Mouse (Mus musculus) midbrain, embryonic 16.5 days (tissue): ENCODE results near the gene Atg9b. TPM values are rescaled to one million over a fixed set of nuclear protein-coding genes. Genes with fewer than 3 reads are reported as not detected.

Experiments
- ATAC-seq: fragments of 200-750 bp; cut with Nextera tagmentation; 2 replicates; pipeline ENCODE4 v1.8.0; 2017; ENCODE audit warnings: moderate TSS enrichment
- H3K27ac ChIP-seq: fragments of 300-500 bp; sonication (generic); 2 replicates; pipeline ENCODE4 v1.5.1; 2014; ENCODE audit warnings: mild to moderate bottlenecking, low read length, mixed read lengths
- H3K27me3 ChIP-seq: fragments of 300-500 bp; sonication (generic); 2 replicates; pipeline ENCODE4 v1.6.1; 2014; ENCODE audit warnings: low read depth, low read length, mixed read lengths; ENCODE audit not compliant: control insufficient read depth, insufficient read depth
- H3K36me3 ChIP-seq: fragments of 300-500 bp; sonication (generic); 2 replicates; pipeline ENCODE4 v1.6.1; 2014; ENCODE audit warnings: mild to moderate bottlenecking, low read length, moderate library complexity, mixed read lengths; ENCODE audit not compliant: control insufficient read depth, insufficient read depth
- H3K4me1 ChIP-seq: fragments of 300-500 bp; sonication (generic); 2 replicates; pipeline ENCODE4 v1.6.1; 2014; ENCODE audit warnings: mild to moderate bottlenecking, low read length, mixed read lengths; ENCODE audit not compliant: control insufficient read depth, insufficient read depth
- H3K4me2 ChIP-seq: fragments of 300-500 bp; sonication (generic); 2 replicates; pipeline ENCODE4 v1.6.1; 2014; ENCODE audit warnings: mild to moderate bottlenecking, low read length, mixed read lengths
- H3K4me3 ChIP-seq: fragments of 300-500 bp; sonication (generic); 2 replicates; pipeline ENCODE4 v1.5.1; 2014; ENCODE audit warnings: low read depth, mild to moderate bottlenecking, low read length, moderate library complexity, mixed read lengths
- H3K9ac ChIP-seq: fragments of 300-500 bp; sonication (generic); 2 replicates; pipeline ENCODE4 v1.6.1; 2014; ENCODE audit warnings: low read depth, low read length, mixed read lengths
- H3K9me3 ChIP-seq: fragments of 300-500 bp; sonication (generic); replicated peaks from 2 replicates; pipeline ENCODE4 v1.6.1; 2014; ENCODE audit warnings: mild to moderate bottlenecking, low read length, mixed read lengths; ENCODE audit not compliant: control insufficient read depth, poor library complexity, severe bottlenecking
- WGBS: fragments of 180-500 bp; shearing (Covaris S2); extraction: QIAGEN DNeasy Blood & Tissue Kit; methylation state at CpG from one replicate; pipeline ENCODE4 v1.1.7; 2014; 5-methylcytosine and 5-hydroxymethylcytosine counted together
- polyA plus RNA-seq: library from polyadenylated mRNA; unstranded; fragments of >200 nt; fragmentation: Nextera tagmentation; extraction: Ambion mirVana; gene quantifications from 2 replicates; pipeline ENCODE4 v1.2.1, GENCODE M21; 2015

The Atg9b gene
- polyA plus RNA-seq, 1 experiment from 2014 or later = 4.4 TPM

- 95% methylated on average over 2 of the region's 2 CpGs for WGBS
- Histone ChIP-seq H3K27me3 (no peaks in the 10 kb centered on the region), H3K9me3 (no peaks in the 10 kb centered on the region), H3K36me3 (0 out of 2 replicates have a peak, but pooled peaks cover 2% of the 10 kb centered on the region), H3K4me3 (no peak overlapping the region), H3K27ac (no peak overlapping the region), H3K9ac (no peak overlapping the region), H3K4me1 (peaks cover 8% of the 10 kb centered on the region), H3K4me2 (no peak overlapping the region)
- ATAC-seq = no peak
Measured at GRCm38 (mm10) chr5:24412063-24412462, 20.1 kb upstream of the Atg9b start.

DNA sequence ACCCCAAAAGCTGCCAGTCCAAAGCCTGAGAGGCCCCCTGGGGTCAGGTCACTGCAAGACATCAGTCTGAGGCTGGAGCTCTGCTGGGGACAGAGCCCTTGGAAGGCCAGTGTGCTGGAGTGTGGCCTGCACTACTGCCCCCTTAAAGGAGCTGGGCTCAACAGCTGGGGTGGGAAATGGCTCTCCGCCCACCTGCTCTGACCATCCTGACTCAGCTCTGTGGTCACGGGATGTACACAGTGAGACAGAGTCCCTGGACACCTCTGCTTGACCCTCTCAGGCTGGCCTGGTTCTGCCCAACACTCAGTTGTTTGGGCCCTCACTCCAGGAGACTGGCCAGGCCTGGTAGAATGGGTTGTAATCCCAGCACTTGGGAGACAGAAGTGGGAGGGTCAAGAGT is 17.5 kb upstream of the Atg9b start:
- WGBS = 80% methylated on average over 2 of the region's 2 CpGs
- Histone ChIP-seq H3K4me3 (no peak overlapping the region), H3K36me3 (0 out of 2 replicates have a peak, but pooled peaks cover 8% of the 10 kb centered on the region), H3K4me1 (no peaks in the 10 kb centered on the region), H3K9me3 (no peaks in the 10 kb centered on the region), H3K27me3 (no peaks in the 10 kb centered on the region), H3K9ac (no peak overlapping the region), H3K27ac (no peak overlapping the region), H3K4me2 (no peak overlapping the region)
- no peak for ATAC-seq

GRCm38 (mm10) chr5:24408651-24409050 is 16.7 kb upstream of the Atg9b start:
- Histone ChIP-seq H3K4me3 (no peak overlapping the region), H3K27ac (no peak overlapping the region), H3K4me2 (no peak overlapping the region), H3K9me3 (no peaks in the 10 kb centered on the region), H3K9ac (no peak overlapping the region), H3K4me1 (no peaks in the 10 kb centered on the region), H3K27me3 (no peaks in the 10 kb centered on the region), H3K36me3 (peaks cover 13% of the 10 kb centered on the region)
- 92% methylated on average over 13 of the region's 13 CpGs for WGBS
- no peak for ATAC-seq

GRCm38 (mm10) chr5:24405389-24405876 is 13.5 kb upstream of the Atg9b start:
- Histone ChIP-seq H3K9ac (no peak overlapping the region), H3K9me3 (no peaks in the 10 kb centered on the region), H3K4me3 (no peak overlapping the region), H3K27me3 (no peaks in the 10 kb centered on the region), H3K27ac (no peak overlapping the region), H3K4me2 (no peak overlapping the region), H3K36me3 (peaks cover 19% of the 10 kb centered on the region), H3K4me1 (no peaks in the 10 kb centered on the region)
- 74% methylated on average over 3 of the region's 3 CpGs for WGBS
- ATAC-seq = no peak

DNA sequence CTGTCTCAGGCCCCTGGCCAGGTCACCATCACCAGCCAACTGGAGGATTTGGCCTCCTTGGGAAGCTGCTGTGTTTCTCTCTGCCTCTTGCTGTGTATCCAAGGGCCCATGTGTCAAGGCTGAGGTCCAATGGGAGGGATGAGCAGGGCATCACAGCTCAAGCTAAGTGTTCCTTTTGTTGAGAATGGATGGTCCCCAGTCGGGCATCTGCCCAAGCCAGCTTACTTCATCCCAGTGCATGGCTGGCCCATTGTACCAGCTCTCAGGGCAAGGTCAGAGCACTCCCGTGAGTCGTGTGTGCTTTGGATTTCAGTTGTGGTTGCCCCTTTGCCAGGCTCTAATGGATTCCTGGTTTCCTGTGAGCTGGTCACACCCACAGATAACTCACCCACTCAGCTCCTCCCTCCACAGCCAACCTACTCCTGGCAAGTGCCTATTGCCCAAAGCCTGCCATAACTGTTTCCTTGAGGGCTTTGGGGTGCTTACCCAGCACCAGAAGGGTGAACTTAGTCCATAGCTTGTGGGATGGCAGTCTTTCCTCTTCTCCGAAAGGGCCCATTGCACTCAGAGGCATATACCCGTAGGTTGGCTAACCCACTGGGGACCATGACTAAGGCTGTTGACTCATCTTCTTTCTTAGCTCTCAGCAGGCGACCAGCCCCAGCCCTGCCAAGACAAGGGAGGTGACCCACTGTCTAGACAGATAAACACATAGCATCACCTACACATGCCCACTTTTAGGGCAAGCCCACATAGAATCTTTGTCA is 12.8 kb upstream of the Atg9b start:
- 79% methylated on average over 6 of the region's 6 CpGs for WGBS
- Histone ChIP-seq H3K4me1 (no peaks in the 10 kb centered on the region), H3K27me3 (no peaks in the 10 kb centered on the region), H3K36me3 (peaks cover 19% of the 10 kb centered on the region), H3K27ac (no peak overlapping the region), H3K4me3 (no peak overlapping the region), H3K4me2 (no peak overlapping the region), H3K9ac (no peak overlapping the region), H3K9me3 (no peaks in the 10 kb centered on the region)
- ATAC-seq = no peak

DNA sequence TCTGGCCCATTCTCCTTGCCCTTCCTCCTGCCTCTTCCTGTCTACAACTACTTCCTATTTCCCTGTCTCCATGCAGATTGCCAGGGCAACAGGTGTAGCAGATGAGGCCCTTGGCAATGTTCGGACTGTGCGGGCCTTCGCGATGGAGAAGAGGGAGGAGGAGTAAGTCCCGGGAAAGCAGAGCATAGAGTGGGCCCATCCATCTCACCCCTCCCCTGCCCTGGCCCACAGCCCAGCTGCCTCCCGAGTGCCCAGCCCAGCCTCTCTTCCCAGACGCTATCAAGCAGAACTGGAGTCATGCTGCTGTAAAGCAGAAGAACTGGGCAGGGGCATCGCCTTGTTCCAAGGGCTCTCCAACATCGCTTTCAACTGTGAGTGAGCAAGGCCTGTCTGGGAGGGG is 10.0 kb upstream of the Atg9b start:
- Histone ChIP-seq H3K9ac (no peak overlapping the region), H3K27me3 (no peaks in the 10 kb centered on the region), H3K4me1 (no peaks in the 10 kb centered on the region), H3K4me2 (no peak overlapping the region), H3K4me3 (no peak overlapping the region), H3K9me3 (no peaks in the 10 kb centered on the region), H3K36me3 (peaks cover 16% of the 10 kb centered on the region), H3K27ac (no peak overlapping the region)
- ATAC-seq = no peak
- WGBS = 71% methylated on average over 9 of the region's 9 CpGs

- no peaks in the 10 kb centered on the region for H3K4me1 ChIP-seq
- H3K27me3 ChIP-seq = no peaks in the 10 kb centered on the region
- H3K36me3 ChIP-seq = peaks cover 13% of the 10 kb centered on the region
- H3K27ac ChIP-seq = no peak overlapping the region
- WGBS = 95% methylated on average over 5 of the region's 5 CpGs
- ATAC-seq = no peak
- no peak overlapping the region for H3K4me3 ChIP-seq
- no peak overlapping the region for H3K9ac ChIP-seq
- H3K4me2 ChIP-seq = no peak overlapping the region
- no peaks in the 10 kb centered on the region for H3K9me3 ChIP-seq
Measured at GRCm38 (mm10) chr5:24400911-24401605, 9.1 kb upstream of the Atg9b start.

- WGBS = 89% methylated on average over 11 of the region's 11 CpGs
Measured at GRCm38 (mm10) chr5:24400362-24400761, 8.4 kb upstream of the Atg9b start.

GRCm38 (mm10) chr5:24399686-24400085 is 7.7 kb upstream of the Atg9b start:
- no peak overlapping the region for H3K4me3 ChIP-seq
- H3K9ac ChIP-seq = no peak overlapping the region
- ATAC-seq = no peak
- 86% methylated on average over 10 of the region's 10 CpGs for WGBS
- no peaks in the 10 kb centered on the region for H3K9me3 ChIP-seq
- H3K4me1 ChIP-seq = 0 out of 2 replicates have a peak, but pooled peaks cover 4% of the 10 kb centered on the region
- H3K4me2 ChIP-seq = no peak overlapping the region
- no peak overlapping the region for H3K27ac ChIP-seq
- H3K36me3 ChIP-seq = peaks cover 12% of the 10 kb centered on the region
- no peaks in the 10 kb centered on the region for H3K27me3 ChIP-seq

More at GRCm38 (mm10) chr5:24400362-24400761, 8.4 kb upstream of the Atg9b start:
- H3K4me1 ChIP-seq = 0 out of 2 replicates have a peak, but pooled peaks cover under 1% of the 10 kb centered on the region
- H3K9ac ChIP-seq = no peak overlapping the region
- H3K4me3 ChIP-seq = no peak overlapping the region
- no peak overlapping the region for H3K4me2 ChIP-seq
- H3K27ac ChIP-seq = no peak overlapping the region
- H3K27me3 ChIP-seq = no peaks in the 10 kb centered on the region
- peaks cover 12% of the 10 kb centered on the region for H3K36me3 ChIP-seq
- no peaks in the 10 kb centered on the region for H3K9me3 ChIP-seq
- ATAC-seq = no peak
